Mouse (Mus musculus): ENCODE measurements around the gene Tlnrd1.
"Not testable (repeated sequence)": the region's sequence is repeated elsewhere in the genome, so short reads cannot be mapped to it uniquely, and the experiment has no call there.

Gene Tlnrd1

DNA sequence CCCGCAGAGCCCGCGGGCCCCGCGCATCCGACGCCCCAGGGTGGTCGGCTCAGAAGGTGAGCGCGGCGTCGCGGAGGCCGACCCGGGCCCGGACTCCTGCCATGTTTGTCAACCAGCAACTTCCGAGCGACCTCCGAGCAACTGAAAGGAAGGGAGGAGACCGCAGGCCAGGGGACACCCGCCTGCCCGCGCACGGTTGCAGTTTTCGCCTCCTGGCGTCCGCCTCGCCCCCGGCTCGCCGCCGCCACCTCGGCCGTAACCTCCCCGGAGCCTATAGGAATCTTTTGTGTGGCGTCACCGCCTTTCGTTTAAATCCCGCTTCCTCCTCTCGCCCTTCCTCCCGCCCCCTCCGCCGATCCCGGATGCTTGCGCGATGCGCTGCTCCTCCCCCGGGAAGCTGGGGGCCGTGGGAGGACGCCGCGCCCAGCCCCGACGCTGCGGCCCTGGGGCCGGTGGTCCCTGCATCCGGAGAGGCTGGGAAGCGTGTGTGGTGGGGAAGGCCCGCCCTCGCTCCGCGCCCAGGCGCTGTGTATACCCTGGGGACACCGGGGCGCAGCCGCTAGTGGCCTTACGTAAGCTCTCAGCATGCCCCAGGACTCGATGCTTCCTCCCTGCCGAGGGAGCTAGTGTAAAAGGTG is at the start of gene Tlnrd1, which contains the start of gene Mesd:
TSS of gene Tlnrd1 (minus strand) at position 285 of the 638 bp plus-strand sequence.
TSS of gene Mesd (plus strand) at position 446 of the 638 bp plus-strand sequence.
- peak; percentile 95 for DNase-seq

DNA sequence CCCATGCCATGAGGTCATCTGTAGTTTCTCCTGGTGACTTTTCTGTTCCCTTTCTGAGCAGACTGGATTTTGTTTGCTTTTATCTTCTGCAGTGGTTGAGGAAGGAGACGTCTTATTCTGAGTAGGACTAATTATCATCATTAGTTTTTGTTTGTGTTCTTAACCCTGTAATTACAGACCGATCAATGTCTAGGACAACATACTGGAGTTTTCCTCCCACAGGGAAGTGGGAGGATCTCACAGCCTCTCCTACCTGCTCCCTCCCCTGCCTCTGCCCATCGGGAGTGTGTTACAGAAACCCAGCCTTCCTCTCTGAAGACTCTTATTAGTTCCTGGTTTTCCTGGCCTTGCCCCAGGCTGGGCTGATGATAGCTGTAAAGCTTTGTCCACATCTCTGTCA is 37.5 kb upstream of the Tlnrd1 start:
- no peak for DNase-seq

DNA sequence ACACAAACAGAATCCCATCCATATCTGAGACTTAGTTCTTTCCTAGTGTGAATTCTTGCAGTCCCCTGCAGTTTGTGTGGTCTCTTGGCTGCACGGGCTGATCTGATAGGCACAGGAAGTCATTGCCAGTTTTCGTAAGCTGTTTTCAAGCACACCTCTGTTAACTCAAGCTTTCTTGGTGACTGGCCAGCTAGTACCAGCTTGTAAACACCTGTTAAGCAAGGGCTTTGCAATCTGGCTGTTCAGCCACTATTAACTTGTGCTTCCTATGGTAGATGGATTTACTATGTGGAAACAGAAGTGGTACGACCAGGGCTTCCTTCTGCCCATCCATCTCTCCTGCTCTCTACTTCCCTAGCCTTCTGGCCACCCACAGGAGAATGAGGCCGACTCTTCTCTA is 36.1 kb upstream of the Tlnrd1 start:
- no peak for DNase-seq

DNA sequence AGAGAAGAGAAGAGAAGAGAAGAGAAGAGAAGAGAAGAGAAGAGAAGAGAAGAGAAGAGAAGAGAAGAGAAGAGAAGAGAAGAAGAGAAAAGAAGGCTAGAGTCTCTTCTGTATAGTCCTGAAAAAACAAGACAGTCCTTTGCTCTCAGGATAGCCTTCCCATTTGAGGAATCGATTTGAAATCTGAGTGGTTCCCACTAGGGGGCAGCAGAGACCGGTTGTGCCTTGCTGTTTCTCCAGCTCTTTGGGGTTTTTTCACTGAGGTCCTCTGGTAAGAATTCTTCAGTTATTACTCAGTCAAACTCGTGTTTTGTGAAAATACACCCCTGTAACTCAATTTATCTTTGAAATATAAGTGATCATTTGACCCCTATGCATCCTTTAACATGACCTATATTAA is 30.5 kb upstream of the Tlnrd1 start:
- peak; percentile 87 for DNase-seq

DNA sequence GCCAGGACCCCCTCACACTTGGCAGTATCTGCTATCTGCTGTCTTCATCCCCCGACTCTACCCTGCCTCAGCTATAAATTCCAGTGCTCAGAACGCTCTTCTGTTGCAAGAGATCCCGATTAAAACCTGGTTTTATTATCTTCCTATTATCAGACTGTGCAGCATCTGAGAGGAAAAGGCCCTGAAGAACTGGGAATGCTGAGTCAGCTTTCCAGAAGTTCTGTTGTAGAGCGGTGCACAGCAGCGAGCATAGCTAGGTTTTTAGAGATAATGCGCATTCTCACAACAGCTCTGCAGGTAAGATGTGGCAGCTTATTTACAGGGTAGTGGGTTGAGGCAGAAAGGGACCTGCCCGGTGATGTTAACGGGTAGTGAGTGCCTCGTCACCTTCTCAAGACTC is 29.9 kb upstream of the Tlnrd1 start:
- DNase-seq: no peak

DNA sequence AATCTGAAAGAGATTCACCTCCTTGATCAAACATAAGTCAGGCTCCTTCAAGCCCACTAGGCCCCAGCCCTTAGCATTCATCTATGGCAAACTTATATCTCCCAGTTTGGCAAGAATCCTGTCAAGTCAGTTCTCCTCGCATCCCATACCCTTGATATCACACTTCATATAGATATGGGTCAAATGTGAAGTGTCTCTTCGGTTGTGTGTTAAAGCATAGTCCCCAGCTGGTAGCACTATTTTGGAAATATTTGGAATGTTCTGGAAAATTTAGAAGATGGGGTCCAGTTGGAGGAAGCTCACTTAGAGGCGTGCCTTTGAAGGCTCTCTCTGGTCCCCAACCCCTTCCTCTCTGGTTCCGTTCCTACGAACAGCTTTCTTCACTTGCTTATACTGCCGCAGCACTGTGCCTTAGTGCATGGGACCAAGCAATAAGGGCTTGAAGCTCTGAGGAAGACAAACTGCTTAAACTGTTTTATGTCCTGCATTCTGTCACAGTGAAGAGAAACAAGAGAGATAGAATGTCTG is 29.4 kb upstream of the Tlnrd1 start:
- no peak for DNase-seq

DNA sequence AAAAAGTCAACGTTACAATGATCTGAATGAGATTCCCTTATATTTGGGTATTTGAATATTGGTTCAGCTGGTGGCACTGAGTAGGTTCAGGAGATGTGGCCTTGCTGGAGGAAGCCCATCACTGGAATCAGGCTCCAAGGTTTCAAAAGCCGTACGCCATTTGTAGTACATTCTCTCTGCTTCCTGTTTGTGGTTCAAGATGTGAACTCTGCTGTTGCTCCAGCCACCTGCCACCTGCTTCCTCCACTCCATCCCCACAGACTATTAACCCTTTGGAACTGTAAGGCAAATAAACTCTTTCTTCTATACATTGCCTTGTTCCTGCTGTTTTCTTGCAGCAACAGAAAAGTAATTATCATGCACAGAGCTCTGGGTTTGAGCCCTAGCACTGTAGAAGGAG is 27.8 kb upstream of the Tlnrd1 start:
- no peak for DNase-seq

DNA sequence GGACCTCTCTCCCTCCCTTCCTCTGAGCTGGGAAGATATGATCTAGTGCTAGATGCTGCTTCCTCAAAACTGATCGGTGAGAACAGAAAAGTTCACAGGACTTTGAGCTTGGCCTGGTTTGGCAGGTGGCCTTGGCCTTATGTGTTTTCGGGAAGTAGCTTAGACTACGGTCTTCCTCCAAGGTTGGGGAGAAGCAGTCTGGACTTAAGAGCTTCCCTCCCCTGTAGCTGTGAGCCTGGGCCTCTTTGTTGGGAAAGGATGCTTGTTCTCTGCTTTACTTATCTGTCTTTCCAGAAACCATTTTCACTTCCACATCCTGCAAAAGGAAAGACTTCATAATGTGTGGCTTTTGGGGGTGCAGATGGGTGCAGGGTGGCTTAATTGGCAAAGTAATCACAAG is 20.7 kb upstream of the Tlnrd1 start:
- DNase-seq: no peak

DNA sequence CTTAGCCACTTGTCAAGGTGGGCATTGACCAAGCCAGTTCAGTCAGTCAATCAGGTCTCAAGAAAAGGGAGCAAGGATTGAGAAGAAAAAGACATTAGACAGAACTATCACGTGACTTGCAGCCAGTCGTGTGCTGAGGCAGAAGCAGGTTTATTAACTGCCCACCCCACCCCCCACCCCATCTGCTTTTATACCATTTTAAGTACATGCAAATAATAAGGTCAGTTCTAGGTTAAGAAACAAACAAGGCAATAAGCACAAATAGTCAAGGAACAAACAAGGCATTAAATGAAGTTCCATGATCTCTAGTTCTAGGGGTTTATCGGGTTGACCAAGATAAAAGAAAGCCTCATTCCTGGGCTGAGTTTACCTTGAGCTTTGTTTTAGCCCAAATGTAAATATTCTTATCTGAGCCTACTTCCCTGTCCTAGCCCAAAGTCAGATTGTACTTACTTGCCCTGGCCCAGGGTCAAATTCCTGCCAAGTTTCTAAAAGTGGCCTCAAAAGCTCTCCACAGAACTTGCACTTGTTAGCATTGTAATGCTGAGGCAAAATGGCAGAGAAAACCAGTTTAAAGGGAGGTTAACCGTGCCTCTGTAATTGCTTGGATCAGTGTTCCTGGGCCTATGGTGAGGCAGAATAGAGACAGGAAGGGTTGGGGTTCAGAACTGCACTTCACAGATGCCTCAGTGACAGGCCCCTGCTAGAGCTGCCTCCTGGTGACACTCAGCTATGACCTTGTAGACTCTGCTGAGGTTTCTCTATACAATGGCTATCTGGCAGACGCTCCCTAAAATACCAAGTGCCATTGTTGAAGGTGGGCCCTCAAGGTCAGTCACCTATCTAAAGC is 18.4 kb upstream of the Tlnrd1 start:
- no peak for DNase-seq

DNA sequence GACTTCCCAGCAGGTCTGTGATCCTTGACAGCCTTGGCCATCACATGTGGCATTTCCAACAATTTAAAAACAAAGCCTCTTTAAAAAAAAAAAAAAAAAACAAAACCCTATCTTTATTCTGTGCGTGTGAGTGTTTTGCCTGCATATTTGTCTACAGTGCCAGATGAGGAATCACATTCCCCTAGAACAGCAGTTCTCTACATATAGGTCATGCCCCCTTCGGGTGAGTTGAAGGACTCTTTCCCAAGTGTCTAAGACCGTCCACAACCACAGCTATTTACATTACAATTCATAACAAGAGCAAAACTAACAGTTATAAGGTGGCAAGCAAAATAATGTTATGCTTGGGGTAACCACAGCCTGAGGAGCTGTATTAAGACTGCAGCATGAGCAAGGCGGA is 17.3 kb upstream of the Tlnrd1 start:
- no peak for DNase-seq

DNA sequence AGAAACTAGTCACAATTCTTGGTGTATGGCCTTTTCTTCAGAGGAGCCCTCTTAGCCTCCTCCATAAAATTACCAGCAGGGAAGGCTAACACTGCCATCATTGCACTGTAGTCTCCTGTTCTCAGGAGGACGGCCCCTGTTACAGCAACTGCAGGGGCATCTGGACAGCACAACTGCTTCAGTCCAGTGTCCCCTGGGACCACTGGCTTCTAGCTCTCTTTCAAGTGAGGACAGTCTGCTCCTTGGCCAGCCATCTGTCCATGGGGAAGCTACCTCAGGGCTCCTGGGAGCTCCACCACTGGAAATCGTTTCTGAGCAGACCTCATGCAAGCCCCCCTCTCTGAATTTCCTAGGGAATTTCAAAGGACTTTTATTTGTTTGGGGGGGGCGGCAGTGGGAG is 16.4 kb upstream of the Tlnrd1 start:
- peak; percentile 9 for DNase-seq

DNA sequence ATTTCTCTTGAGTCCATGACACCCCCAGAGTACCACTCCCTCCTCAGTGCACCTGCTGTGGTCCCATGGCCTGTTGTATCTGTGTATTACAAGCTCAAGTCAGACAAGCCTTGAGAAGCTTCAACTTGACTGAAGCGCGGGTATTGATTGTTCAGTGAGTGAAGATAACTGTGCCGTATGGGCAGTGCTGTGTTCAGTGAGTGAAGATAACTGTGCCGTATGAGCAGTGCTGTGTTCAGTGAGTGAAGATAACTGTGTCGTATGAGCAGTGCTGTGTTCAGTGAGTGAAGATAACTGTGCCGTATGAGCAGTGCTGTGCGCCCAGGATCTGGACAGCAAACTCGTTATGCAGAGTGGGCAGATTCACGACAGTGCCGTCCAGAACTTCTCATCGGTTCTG is 14.2 kb upstream of the Tlnrd1 start:
- no peak for DNase-seq

DNA sequence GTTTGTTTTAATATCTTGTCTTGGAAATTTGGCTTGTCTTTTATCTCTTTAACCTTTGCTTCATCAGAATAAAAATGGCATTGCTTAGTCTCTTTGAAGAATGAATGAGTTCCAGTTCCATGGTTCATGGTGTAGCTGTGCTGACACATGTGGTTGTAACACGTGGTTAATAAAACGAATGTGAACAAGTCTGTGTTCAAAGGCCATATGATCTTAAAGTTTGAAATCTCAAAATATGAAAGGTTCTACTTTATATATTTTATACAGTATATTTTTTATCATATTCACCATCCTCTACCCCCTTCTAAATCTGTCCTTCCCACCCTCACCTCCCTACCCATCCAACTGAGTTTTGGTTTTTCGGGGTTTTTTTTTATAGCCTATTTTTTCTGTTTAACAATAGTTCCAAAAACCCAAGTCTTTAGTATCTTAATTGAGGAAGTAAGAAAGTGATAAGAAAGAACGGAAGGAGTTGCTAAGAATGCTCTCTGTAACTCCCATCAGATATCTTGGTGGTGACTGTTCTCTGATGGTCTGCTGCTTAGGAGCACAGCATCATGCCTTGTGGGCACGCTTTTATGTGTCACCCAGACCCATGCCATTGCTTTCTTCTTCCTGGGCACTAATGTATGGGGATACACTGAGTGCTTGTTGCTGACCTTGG is 12.1 kb upstream of the Tlnrd1 start:
- no peak for DNase-seq

DNA sequence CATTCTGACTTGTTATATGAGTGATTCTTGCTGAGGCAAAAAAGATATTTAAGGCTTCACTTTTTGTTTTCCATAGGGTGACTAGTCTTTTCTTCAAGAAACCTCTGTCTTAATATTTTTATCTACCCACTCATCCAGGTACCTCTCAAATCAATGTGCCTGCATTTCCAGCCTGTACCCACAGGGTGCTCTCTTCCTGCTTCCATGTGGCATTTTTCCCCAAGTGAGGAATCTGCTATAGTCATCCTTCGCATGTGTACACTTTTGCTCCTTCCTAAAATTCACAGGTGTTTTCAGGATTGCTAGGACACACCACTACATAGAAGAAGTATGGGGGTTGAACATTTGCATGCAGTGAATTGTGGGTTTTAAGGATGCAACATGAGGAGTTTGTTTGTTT is 10.2 kb upstream of the Tlnrd1 start:
- DNase-seq: no peak

DNA sequence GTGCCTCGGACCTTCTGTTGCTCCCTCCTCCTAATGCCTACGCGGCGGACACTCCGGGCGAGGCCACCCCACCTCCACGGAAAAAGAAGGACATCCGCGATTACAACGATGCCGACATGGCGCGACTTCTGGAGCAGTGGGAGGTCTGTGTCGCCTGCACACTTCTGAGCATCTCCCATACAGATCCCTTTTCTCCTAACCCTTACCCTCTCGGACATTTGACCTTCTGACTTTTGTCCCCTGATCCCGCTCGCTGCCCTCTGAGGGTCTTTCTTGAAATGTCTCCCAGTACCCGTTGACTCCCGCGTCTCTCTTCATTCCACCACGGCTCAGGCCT is 8.2 kb upstream of the Tlnrd1 start:
- DNase-seq: no peak

DNA sequence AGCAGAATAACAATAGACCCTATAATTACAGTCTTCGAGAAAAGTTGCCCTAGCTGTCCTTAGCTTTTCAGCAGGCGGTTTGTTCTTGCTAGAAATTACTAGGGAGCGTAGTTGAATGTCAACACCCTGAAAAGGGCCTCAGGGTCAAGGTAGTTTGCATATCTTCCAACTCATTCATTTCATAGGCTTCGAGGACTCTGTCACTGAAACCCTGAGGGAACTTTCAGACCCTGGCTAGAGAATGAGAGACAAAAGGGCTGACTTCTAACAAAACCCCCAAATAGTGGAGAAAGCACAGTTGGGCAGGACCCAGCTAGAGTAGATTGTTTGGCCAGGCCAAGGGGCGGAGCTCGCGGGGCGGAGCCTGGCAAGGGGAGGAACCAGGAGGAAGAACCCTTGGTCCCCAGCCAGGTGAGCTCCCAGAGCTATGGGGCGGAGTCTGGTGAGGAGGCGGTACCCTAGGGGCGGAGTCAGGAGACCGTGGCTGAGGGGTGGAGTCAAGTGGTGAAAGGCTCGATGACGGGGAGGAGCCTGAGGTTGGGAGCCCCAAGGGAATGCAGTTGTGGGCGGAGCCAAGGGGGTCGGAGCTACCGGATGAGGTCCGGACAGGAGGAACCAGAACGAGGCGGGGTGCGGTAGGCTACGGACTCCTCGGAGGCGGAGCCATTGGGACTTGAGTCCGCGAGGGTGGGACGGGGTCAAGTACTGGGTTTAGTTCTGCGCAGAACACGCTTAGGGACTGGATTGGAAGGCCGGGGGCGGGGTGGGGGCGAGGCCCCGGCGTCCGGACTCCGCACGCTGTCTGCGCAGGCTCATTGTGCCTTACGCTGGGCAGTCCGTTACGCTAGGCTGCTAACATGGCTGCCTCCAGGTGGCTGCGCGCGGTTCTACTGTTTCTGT is 7.6 kb upstream of the Tlnrd1 start:
- peak; percentile 99 for DNase-seq

DNA sequence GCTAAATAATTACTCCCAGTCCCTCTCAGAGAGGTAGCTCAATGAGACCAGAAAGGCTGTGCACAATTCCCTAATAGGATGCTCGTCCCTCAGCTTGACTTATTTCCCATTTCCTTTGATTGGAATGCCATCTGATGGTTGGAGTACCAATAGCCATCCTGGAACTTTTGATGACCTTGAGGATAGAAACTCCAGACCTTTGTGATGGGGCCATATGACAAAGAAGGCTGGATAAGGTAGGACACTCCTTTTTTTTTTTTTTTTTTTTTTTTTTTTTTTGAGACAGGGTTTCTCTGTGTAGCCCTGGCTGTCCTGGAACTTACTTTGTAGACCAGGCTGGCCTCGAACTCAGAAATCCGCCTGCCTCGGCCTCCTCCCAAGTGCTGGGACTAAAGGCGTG is 5.8 kb upstream of the Tlnrd1 start:
- DNase-seq: not testable (repeated sequence)

DNA sequence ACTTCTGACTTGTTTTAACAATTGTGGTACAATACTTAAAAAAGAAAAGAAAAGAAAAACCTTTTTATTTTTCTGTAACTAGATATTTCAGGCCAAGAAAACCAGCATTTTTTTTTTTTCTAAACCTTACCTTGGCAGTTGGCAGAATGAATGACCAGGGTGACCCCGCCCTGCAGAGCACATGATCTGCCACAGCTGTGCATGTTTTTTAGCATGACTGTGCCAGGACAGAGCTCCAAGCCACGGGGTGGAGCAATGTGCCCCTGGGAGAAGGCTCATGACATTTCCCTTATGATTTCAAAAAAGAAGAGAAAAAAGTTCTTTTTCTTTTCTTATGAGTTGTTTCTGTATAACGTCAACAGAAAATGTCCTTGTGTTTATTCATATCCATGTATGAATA is 5.3 kb upstream of the Tlnrd1 start:
- DNase-seq: no peak

DNA sequence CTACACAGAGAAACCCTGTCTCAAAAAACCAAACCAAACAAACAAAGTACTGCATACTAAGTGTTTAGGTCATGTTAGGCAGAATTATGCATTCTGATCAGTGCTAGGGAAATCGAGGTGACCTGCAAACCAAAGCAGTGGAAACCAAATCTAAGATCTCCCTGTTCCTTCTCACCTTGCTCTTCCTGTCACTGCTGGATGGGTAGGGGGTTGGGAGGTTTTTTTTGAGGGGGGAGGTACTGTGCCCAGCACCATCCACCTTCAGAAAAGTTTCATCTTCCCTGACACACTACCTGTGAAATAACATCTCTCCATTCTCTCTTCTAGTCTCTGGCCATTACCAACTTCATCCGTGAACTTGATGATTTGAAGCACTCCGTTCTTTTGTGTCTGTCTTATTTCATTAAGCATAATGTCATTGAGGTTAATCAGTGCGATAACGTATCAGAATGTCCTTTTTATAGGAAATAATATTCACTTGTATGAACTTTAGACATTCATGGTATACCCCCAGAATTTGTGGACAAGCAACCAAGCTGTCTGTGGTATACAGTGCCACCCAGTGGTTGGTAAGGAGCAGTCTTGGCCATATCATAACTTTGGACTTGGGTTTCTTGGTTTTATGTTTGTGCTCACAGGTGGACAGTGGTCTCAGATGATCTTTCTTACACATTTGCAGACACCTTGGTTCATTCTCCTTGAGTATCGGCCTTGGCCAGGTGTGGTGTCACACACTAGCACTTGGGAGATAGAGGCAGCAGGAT is 2.4 kb upstream of the Tlnrd1 start:
- DNase-seq: no peak

DNA sequence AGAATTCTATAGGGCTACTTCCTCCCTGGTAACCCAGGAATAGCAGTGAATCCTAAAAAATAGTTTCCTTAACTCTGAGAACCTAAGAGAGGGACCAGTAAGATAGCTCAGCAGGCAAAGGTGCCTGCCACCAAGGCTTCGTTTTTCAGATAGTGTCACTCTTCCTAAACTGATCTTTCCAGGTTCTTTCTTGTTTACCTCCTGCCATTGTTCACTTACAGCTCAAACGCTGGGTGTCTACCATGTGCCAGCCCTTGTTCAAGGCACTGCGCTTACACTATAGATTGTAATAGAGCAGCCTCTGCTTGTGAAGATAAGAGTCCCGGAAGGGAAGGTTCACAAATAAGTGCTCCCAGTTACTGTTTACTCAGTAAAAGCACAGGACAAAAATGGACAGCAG is 1.7 kb upstream of the Tlnrd1 start:
- DNase-seq: no peak

DNA sequence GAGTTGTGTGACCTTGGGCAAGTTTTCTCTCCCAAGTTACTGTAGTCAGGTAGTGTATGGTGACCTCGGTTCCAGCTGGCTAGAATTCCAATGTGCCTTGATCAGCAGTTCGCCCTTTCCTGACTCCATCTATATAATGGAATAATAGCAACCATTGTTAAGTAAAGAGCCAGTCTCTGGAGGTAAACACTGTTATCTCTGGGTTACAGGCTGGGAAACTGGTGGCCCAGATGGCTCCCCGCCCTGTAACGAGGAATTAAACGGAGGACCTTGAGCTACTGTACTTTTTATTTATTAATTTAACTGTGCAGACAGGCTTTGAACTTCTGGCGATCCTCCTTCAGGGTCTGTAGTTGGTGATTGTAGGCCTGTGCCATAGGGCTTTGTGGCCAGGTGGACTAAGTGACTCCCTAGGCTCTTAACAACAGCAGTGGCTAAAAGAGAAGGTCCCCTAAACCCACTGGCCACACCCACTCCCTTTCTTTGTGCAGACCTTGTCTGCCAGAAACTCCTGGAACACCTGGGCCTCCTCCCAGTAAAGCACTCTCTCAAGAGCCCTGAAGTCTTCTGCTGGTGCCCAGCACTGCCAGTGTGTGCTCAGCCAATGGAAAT is 922 bp upstream of the Tlnrd1 start:
- DNase-seq: no peak
